Mouse (Mus musculus): Measurements from ENCODE around the gene Ncoa6. TPM values are rescaled to one million over a fixed set of nuclear protein-coding genes. Genes with fewer than 3 reads are reported as not detected.

The Ncoa6 gene
- polyA plus RNA-seq, 1 experiment from 2014 or later, result 32.7 TPM

- no peak for ATAC-seq (ENCODE audit: low FRiP score, low read depth)
- WGBS, result 1% methylated on average over 11 of the region's 11 CpGs
- Histone ChIP-seq H3K27me3 (peaks cover 20% of the 10 kb centered on the region), H3K27ac (replicated peaks) (peak overlapping the region; percentile 97), H3K4me1 (peaks cover 36% of the 10 kb centered on the region), H3K4me3 (peak overlapping the region; percentile 76), H3K36me3 (peaks cover 10% of the 10 kb centered on the region; the same call in 1 of the 2 replicates), H3K9ac (replicated peaks) (peak overlapping the region; percentile 86), H3K4me2 (replicated peaks) (peak overlapping the region; percentile 58), H3K9me3 (no peaks in the 10 kb centered on the region)
These were observed 92.6 kb downstream of the Ncoa6 start for GRCm38 (mm10) chr2:155381060-155381437.

DNA sequence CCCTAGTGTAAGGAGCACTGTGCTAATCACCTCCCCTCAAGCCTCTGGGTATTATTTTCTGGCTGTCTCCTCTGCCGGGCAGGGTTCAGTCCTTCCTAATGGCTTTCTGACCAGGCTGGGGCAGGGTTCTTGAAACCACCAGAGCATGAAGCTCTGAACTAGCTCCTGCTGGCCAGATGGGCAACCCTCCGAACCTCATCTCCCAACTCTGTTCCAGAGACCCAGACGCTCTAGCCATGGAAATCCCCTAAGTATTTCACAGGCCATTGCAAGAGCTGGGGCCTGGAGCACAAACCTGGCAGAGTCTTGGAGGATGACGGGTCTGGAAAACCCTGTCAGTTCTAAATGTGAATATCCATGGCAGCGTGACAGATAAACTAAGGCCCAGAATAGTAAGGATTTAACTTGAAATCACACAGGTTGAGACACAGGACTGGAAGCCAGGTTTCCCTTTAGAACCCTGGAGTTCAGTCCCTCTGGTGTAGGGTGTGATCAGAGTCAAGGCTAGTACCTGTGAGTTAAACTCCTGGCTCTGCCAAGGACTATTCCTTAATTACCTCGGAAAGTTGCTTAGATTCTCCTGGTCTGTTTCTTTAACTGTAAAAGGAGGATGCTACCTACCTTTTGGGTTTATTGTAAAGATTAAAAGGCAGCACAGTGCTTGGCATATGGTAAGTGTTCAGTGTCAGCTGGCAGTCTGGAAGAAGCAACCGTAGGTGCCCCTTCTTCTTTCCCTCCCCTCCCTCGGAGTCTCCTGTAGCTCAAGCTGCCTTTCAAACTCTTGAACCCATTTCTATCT, 93.2 kb downstream of the Ncoa6 start, which contains the start of gene Trp53inp2:
Trp53inp2 (plus strand) TSS at position 799 of the 799 bp plus-strand sequence.
- Histone ChIP-seq H3K9me3 (no peaks in the 10 kb centered on the region), H3K4me2 (replicated peaks) (peak within 1 kb of the TSS; percentile 58), H3K4me1 (peaks cover 30% of the 10 kb centered on the region), H3K9ac (replicated peaks) (peak within 1 kb of the TSS; percentile 86), H3K4me3 (peak within 1 kb of the TSS; percentile 76), H3K27me3 (peaks cover 20% of the 10 kb centered on the region), H3K27ac (replicated peaks) (peak within 1 kb of the TSS; percentile 97), H3K36me3 (0 out of 2 replicates have a peak, but pooled peaks cover 4% of the 10 kb centered on the region)
- ATAC-seq (ENCODE audit: low FRiP score, low read depth), result no peak
- WGBS, result 41% methylated on average over 8 of the region's 8 CpGs

DNA sequence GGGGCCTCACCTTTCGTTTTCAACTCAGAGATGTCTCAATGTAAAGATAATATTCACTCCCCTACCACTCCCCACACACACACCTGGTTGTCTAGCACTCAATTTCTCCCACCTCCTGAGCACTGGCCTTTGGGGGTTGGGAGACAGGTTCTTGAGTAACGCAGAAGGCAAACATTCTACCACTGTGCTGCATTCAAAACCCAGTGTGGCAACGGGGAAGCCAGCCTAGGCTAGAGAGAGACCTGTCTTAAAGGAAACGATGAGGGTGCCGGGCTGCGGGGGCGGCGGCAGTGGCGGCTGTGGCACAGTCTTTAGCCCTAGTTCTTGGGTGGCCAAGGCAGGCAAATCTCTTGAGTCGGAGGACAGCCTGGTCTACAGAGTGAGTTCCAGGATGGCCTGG, 97.5 kb downstream of the Ncoa6 start:
- no peak overlapping the region for H3K4me2 ChIP-seq (replicated peaks)
- H3K4me1 ChIP-seq, result peaks cover 6% of the 10 kb centered on the region
- H3K4me3 ChIP-seq, result no peak overlapping the region
- no peaks in the 10 kb centered on the region for H3K9me3 ChIP-seq
- WGBS, result 79% methylated on average over 10 of the region's 10 CpGs
- H3K27ac ChIP-seq (replicated peaks), result no peak overlapping the region
- no peak for ATAC-seq (ENCODE audit: low FRiP score, low read depth)
- H3K36me3 ChIP-seq, result no peaks in the 10 kb centered on the region
- peaks cover 20% of the 10 kb centered on the region for H3K27me3 ChIP-seq
- no peak overlapping the region for H3K9ac ChIP-seq (replicated peaks)

- H3K27me3 ChIP-seq, result peaks cover 6% of the 10 kb centered on the region
- H3K9me3 ChIP-seq, result no peaks in the 10 kb centered on the region
- no peak for ATAC-seq (ENCODE audit: low FRiP score, low read depth)
- H3K36me3 ChIP-seq, result no peaks in the 10 kb centered on the region
- H3K9ac ChIP-seq (replicated peaks), result no peak overlapping the region
- no peak overlapping the region for H3K4me3 ChIP-seq
- H3K4me2 ChIP-seq (replicated peaks), result no peak overlapping the region
- H3K4me1 ChIP-seq, result no peaks in the 10 kb centered on the region
- no peak overlapping the region for H3K27ac ChIP-seq (replicated peaks)
These were observed 99.2 kb downstream of the Ncoa6 start for GRCm38 (mm10) chr2:155374521-155374920.

GRCm38 (mm10) chr2:155373886-155374285, 99.8 kb downstream of the Ncoa6 start:
- Histone ChIP-seq H3K27ac (replicated peaks) (no peak overlapping the region), H3K36me3 (no peaks in the 10 kb centered on the region), H3K4me1 (no peaks in the 10 kb centered on the region), H3K9me3 (no peaks in the 10 kb centered on the region), H3K9ac (replicated peaks) (no peak overlapping the region), H3K4me3 (no peak overlapping the region), H3K27me3 (no peaks in the 10 kb centered on the region), H3K4me2 (replicated peaks) (no peak overlapping the region)
- WGBS, result 73% methylated on average over 1 of the region's 1 CpGs
- no peak for ATAC-seq (ENCODE audit: low FRiP score, low read depth)

DNA sequence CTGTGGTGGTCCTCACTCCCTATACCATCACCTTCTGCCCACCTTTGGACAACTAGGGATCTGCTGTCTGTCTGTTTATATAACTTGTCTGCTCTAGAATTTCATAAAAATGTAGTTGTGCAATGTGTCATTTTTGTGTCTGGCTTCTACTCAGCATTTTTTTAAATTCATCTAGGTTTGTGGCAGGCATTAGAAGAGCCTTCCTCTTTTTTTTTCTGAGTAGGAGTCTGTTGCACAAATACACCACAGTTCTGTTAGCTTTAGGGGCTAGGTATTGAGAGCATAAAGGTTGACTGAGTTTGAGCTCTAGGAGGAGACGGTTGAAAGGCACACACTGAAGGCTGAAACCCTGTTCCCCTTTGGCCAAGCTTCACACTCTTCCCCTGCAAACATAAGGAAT, 100.4 kb downstream of the Ncoa6 start:
- no peak for ATAC-seq (ENCODE audit: low FRiP score, low read depth)
- no peak overlapping the region for H3K9ac ChIP-seq (replicated peaks)
- WGBS, result 81% methylated on average over 1 of the region's 1 CpGs

GRCm38 (mm10) chr2:155372451-155372850, 101.2 kb downstream of the Ncoa6 start:
- WGBS, result 73% methylated on average over 4 of the region's 4 CpGs
- Histone ChIP-seq H3K4me2 (replicated peaks) (no peak overlapping the region), H3K9ac (replicated peaks) (no peak overlapping the region), H3K36me3 (no peaks in the 10 kb centered on the region), H3K27me3 (no peaks in the 10 kb centered on the region), H3K4me1 (no peaks in the 10 kb centered on the region), H3K9me3 (no peaks in the 10 kb centered on the region), H3K4me3 (no peak overlapping the region), H3K27ac (replicated peaks) (no peak overlapping the region)
- ATAC-seq (ENCODE audit: low FRiP score, low read depth), result no peak

More for the DNA sequence above, 100.4 kb downstream of the Ncoa6 start:
- no peak overlapping the region for H3K4me3 ChIP-seq
- no peak overlapping the region for H3K27ac ChIP-seq (replicated peaks)
- H3K27me3 ChIP-seq, result no peaks in the 10 kb centered on the region
- H3K4me2 ChIP-seq (replicated peaks), result no peak overlapping the region
- H3K9me3 ChIP-seq, result no peaks in the 10 kb centered on the region
- H3K4me1 ChIP-seq, result no peaks in the 10 kb centered on the region
- H3K36me3 ChIP-seq, result no peaks in the 10 kb centered on the region

GRCm38 (mm10) chr2:155369333-155369883, 104.3 kb downstream of the Ncoa6 start:
- H3K4me3 ChIP-seq, result no peak overlapping the region
- 74% methylated on average over 7 of the region's 7 CpGs for WGBS
- no peaks in the 10 kb centered on the region for H3K9me3 ChIP-seq
- no peak overlapping the region for H3K27ac ChIP-seq (replicated peaks)
- H3K27me3 ChIP-seq, result no peaks in the 10 kb centered on the region
- no peak overlapping the region for H3K9ac ChIP-seq (replicated peaks)
- ATAC-seq (ENCODE audit: low FRiP score, low read depth), result no peak
- H3K36me3 ChIP-seq, result no peaks in the 10 kb centered on the region
- H3K4me2 ChIP-seq (replicated peaks), result no peak overlapping the region
- H3K4me1 ChIP-seq, result no peaks in the 10 kb centered on the region

DNA sequence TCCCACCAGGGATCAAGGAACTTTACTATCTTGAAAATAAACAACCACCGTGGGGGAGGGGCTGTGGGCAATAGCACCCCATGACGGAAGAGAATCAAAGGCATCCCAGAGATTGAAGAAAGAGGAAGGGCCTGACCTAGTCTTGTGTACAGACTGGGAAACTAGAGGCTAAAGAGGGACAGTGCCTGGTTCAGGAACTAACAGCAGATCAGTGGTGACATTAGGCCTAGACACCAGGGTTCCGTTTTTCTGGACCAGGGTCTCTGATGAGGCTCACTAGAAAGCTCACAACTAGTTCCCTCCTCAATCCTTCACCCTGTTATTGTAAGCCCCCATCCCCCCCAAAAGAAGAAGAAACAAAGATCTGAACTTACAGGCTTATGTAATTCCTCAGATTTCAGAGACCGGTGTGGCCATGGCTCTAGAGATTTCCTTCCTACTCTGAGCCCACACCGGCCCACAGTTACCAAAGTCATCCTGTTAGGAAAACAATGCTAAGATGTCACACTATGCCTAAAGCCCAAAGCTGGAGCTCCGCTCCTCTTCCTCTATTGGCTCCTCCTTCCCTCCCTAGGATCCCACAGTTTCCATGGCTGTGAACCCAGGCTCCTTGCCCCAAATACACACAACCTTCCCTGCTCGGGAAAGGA, 105.9 kb downstream of the Ncoa6 start:
- no peaks in the 10 kb centered on the region for H3K9me3 ChIP-seq
- no peaks in the 10 kb centered on the region for H3K27me3 ChIP-seq
- ATAC-seq (ENCODE audit: low FRiP score, low read depth), result no peak
- no peaks in the 10 kb centered on the region for H3K4me1 ChIP-seq
- H3K4me2 ChIP-seq (replicated peaks), result no peak overlapping the region
- no peak overlapping the region for H3K9ac ChIP-seq (replicated peaks)
- no peak overlapping the region for H3K4me3 ChIP-seq
- H3K36me3 ChIP-seq, result no peaks in the 10 kb centered on the region
- 82% methylated on average over 7 of the region's 7 CpGs for WGBS
- H3K27ac ChIP-seq (replicated peaks), result no peak overlapping the region

DNA sequence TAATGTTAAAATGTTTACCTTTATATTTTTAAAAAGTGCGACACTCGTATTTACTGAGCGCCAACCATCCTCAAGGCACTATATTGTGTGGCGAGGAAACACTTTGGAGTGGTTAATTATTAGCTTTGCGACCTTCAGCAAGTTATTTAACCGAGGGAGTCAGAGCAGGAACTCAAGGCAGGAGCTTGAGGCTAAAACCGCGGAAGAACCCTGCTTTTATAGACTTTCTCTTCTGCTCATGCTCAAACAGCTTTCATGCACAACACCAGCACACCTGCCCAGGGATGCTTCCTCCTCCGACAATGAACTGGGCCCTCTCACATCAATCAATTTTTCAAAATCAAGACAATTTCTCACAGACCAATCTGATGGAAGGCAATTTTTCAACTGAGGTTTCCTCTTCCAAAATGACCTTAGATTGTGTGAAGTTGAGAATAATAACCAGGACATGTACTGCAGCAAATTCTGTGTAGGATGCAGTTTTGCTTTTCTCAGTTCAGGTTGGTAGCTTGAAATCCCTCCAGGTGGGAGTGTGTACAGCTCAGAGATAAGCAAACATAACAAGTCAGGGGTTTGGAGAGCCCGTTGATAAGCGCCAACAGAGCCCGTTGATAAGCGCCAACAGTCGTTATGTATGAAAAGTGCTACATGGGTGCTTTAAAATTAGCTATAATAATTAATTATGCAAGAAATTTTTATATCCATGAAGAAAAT, 115.9 kb downstream of the Ncoa6 start:
- H3K9ac ChIP-seq (replicated peaks), result peak overlapping the region; percentile 54
- H3K36me3 ChIP-seq, result no peaks in the 10 kb centered on the region
- H3K9me3 ChIP-seq, result no peaks in the 10 kb centered on the region
- WGBS, result 35% methylated on average over 14 of the region's 14 CpGs
- peak; percentile 51 for ATAC-seq (ENCODE audit: low FRiP score, low read depth)
- H3K4me1 ChIP-seq, result peaks cover 14% of the 10 kb centered on the region
- 0 out of 2 replicates have a peak overlapping the region, but pooled peaks have one; percentile 35 for H3K27ac ChIP-seq (replicated peaks)
- H3K27me3 ChIP-seq, result no peaks in the 10 kb centered on the region
- H3K4me3 ChIP-seq, result peak overlapping the region; percentile 71
- H3K4me2 ChIP-seq (replicated peaks), result peak overlapping the region; percentile 78

- Histone ChIP-seq H3K4me1 (peaks cover 14% of the 10 kb centered on the region), H3K9ac (replicated peaks) (peak within 1 kb of the TSS; percentile 83), H3K4me2 (replicated peaks) (peak within 1 kb of the TSS; percentile 78), H3K27me3 (no peaks in the 10 kb centered on the region), H3K9me3 (no peaks in the 10 kb centered on the region), H3K27ac (replicated peaks) (peak within 1 kb of the TSS; percentile 80), H3K36me3 (no peaks in the 10 kb centered on the region), H3K4me3 (peak within 1 kb of the TSS; percentile 71)
- WGBS, result under 1% methylated on average over 38 of the region's 38 CpGs
- peak; percentile 99 for ATAC-seq (ENCODE audit: low FRiP score, low read depth)
These were observed 116.6 kb downstream of the Ncoa6 start, which contains the start of gene Pigu for GRCm38 (mm10) chr2:155356971-155357591. Pigu (minus strand) TSS chr2:155357430.

All from midbrain, embryonic 12.5 days (tissue).